Mouse (Mus musculus) heart, postnatal 36 days (tissue): ENCODE measurements around the gene Pvalb. TPM values are rescaled to one million over a fixed set of nuclear protein-coding genes. Genes with fewer than 3 reads are reported as not detected.

Source experiments
- DNase-seq, 2 experiments: peaks; one replicate each; pipeline ENCODE4 v3.0.0; 2021 to 2022
- intact Hi-C: fragments of 180-260 bp; cut with DNase I; formaldehyde crosslinking; loops from one replicate; pipeline ENCODE4 v1.15.1; 2025
- total RNA-seq, 2 experiments: library from RNA; stranded (reverse); gene quantifications; 2 replicates each; pipeline ENCODE4 v1.2.3; 2021

The Pvalb gene
- under 1 TPM; 0.42 to 0.57 TPM for total RNA-seq

GRCm38 (mm10) chr15:78206312-78206711, at the start of gene Pvalb:
TSS of gene Pvalb (minus strand) at chr15:78206400.
- intact Hi-C loops, result no loop called here
- DNase-seq, result no peak

- intact Hi-C loops, result loop anchor here (5.0 to 10.0 kb wide), 2 partner anchors 183 to 280 kb away; partner anchors contain the start of gene C1qtnf6
- peak in 1 of 2 experiments; percentile 26 for DNase-seq
Measured at GRCm38 (mm10) chr15:78254751-78255150, 48.6 kb upstream of the Pvalb start.

GRCm38 (mm10) chr15:78248410-78248809, 42.2 kb upstream of the Pvalb start:
- intact Hi-C loops, result no loop called here
- DNase-seq, result no peak

- intact Hi-C loops, result no loop called here
Measured at GRCm38 (mm10) chr15:78247659-78248058, 41.5 kb upstream of the Pvalb start.

GRCm38 (mm10) chr15:78246143-78247116, 40.2 kb upstream of the Pvalb start:
- DNase-seq, result no peak
- intact Hi-C loops, result no loop called here

More at GRCm38 (mm10) chr15:78247659-78248058, 41.5 kb upstream of the Pvalb start:
- DNase-seq, result peak in 1 of 2 experiments; percentile 18

- intact Hi-C loops, result no loop called here
- DNase-seq, result peak; percentile 22 to 38
Measured at GRCm38 (mm10) chr15:78244695-78245492, 38.7 kb upstream of the Pvalb start, which contains the start of gene Ncf4. TSS of gene Ncf4 (plus strand) at chr15:78244801.

GRCm38 (mm10) chr15:78243774-78244173, 37.6 kb upstream of the Pvalb start:
- intact Hi-C loops, result no loop called here
- DNase-seq, result no peak

- DNase-seq, result no peak
- intact Hi-C loops, result no loop called here
Measured at GRCm38 (mm10) chr15:78243061-78243460, 36.9 kb upstream of the Pvalb start.

- DNase-seq, result no peak
- intact Hi-C loops, result no loop called here
Measured at GRCm38 (mm10) chr15:78241335-78241734, 35.1 kb upstream of the Pvalb start.

- no peak for DNase-seq
- intact Hi-C loops, result loop anchor here (2.0 kb wide), 1 partner anchor 55 kb away; no protein-coding TSS in a partner anchor
Measured at GRCm38 (mm10) chr15:78239956-78240617, 33.9 kb upstream of the Pvalb start.

GRCm38 (mm10) chr15:78239453-78239852, 33.3 kb upstream of the Pvalb start:
- intact Hi-C loops, result loop anchor here (2.0 kb wide), 1 partner anchor 55 kb away; no protein-coding TSS in a partner anchor
- DNase-seq, result peak; percentile 52 to 67

- no peak for DNase-seq
- intact Hi-C loops, result no loop called here
Measured at GRCm38 (mm10) chr15:78234823-78235509, 28.8 kb upstream of the Pvalb start.

- intact Hi-C loops, result no loop called here
Measured at GRCm38 (mm10) chr15:78231346-78232331, 25.4 kb upstream of the Pvalb start.

GRCm38 (mm10) chr15:78227816-78228215, 21.6 kb upstream of the Pvalb start:
- intact Hi-C loops, result no loop called here
- DNase-seq, result no peak

More at GRCm38 (mm10) chr15:78231346-78232331, 25.4 kb upstream of the Pvalb start:
- no peak for DNase-seq

GRCm38 (mm10) chr15:78215269-78215668, 9.1 kb upstream of the Pvalb start:
- DNase-seq, result no peak
- intact Hi-C loops, result no loop called here

GRCm38 (mm10) chr15:78211367-78211766, 5.2 kb upstream of the Pvalb start:
- intact Hi-C loops, result no loop called here
- DNase-seq, result no peak

- no peak for DNase-seq
- intact Hi-C loops, result no loop called here
Measured at GRCm38 (mm10) chr15:78210203-78210602, 4.0 kb upstream of the Pvalb start.

GRCm38 (mm10) chr15:78205192-78205591, 1.0 kb downstream of the Pvalb start:
- intact Hi-C loops, result no loop called here
- peak; percentile 17 to 33 for DNase-seq
